Mouse (Mus musculus) CH12.LX (cell line): ENCODE results near the gene Tnfaip8l1. TPM values are rescaled to one million over a fixed set of nuclear protein-coding genes. Genes with fewer than 3 reads are reported as not detected.

Source experiments
- DNase-seq: peaks from one replicate; pipeline ENCODE4 v3.0.0-alpha.2; 2013; ENCODE audit errors: extremely low read depth
- H3K27ac ChIP-seq: 2 replicates; pipeline ENCODE4 v1.5.1; 2012; ENCODE audit warnings: low read depth, mild to moderate bottlenecking, control low read depth, moderate library complexity; ENCODE audit not compliant: insufficient read depth
- H3K27me3 ChIP-seq: replicated peaks from 2 replicates; pipeline ENCODE3; 2012; ENCODE audit warnings: inconsistent platforms
- H3K36me3 ChIP-seq, 2 experiments: replicated peaks in 1 of 2; 2 replicates each; pipeline versions ENCODE3 to v1.6.1; 2012; ENCODE audit warnings: inconsistent platforms in 1 of 2, low read length in 1 of 2, mild to moderate bottlenecking in 1 of 2, mixed read lengths in 1 of 2, moderate library complexity in 1 of 2; ENCODE audit not compliant: control insufficient read depth in 1 of 2, insufficient read depth in 1 of 2
- H3K4me1 ChIP-seq, 2 experiments: 2 replicates each; pipeline ENCODE4 v1.6.1; 2012; ENCODE audit warnings: inconsistent platforms in 1 of 2, moderate library complexity in 1 of 2; ENCODE audit not compliant: insufficient read depth in 2 of 2, control insufficient read depth in 1 of 2
- H3K4me2 ChIP-seq: 2 replicates; pipeline ENCODE4 v1.6.1; 2012; ENCODE audit warnings: low read depth, mild to moderate bottlenecking, control low read depth; ENCODE audit not compliant: poor library complexity, insufficient read depth, severe bottlenecking
- H3K4me3 ChIP-seq, 3 experiments: fragments of 150-350 bp in 1 of 3; sonication (generic) in 1 of 3; replicated peaks in 1 of 3; 2 replicates each; pipeline versions ENCODE3 to v1.5.1; 2011 to 2012; ENCODE audit warnings: low read depth in 2 of 3, low read length in 2 of 3, mild to moderate bottlenecking in 2 of 3, moderate library complexity in 2 of 3, control low read depth in 1 of 3, improper control_type of control experiment in 1 of 3, inconsistent platforms in 1 of 3, mixed read lengths in 1 of 3; ENCODE audit not compliant: poor library complexity in 1 of 3
- H3K79me2 ChIP-seq: replicated peaks from 2 replicates; pipeline ENCODE4 v1.6.1; 2012; ENCODE audit warnings: mild to moderate bottlenecking, moderate library complexity; ENCODE audit not compliant: control insufficient read depth, poor library complexity, insufficient read depth, severe bottlenecking; ENCODE audit errors: extremely low read depth
- H3K9ac ChIP-seq: 2 replicates; pipeline ENCODE4 v1.6.1; 2012; ENCODE audit warnings: low read depth, mild to moderate bottlenecking, control low read depth, moderate library complexity; ENCODE audit not compliant: insufficient read depth
- H3K9me3 ChIP-seq: replicated peaks from 2 replicates; pipeline ENCODE3; 2012; ENCODE audit warnings: low read length, inconsistent platforms, mixed read lengths
- BHLHE40 ChIP-seq: IDR thresholded peaks from 2 replicates; pipeline ENCODE4 v1.6.1; 2011; ENCODE audit warnings: mild to moderate bottlenecking, low read depth, low read length, improper control_type of control experiment
- CHD1 ChIP-seq: IDR thresholded peaks from 2 replicates; pipeline ENCODE4 v1.6.1; 2012; ENCODE audit warnings: low read depth, low read length, improper control_type of control experiment, inconsistent platforms
- CHD2 ChIP-seq: IDR thresholded peaks from 2 replicates; pipeline ENCODE4 v1.6.1; 2011; ENCODE audit warnings: low read length, improper control_type of control experiment
- CTCF ChIP-seq, 2 experiments: IDR thresholded peaks in 1 of 2; conservative IDR thresholded peaks in 1 of 2; 2 replicates each; pipeline ENCODE4 v1.5.1; 2011 to 2012; ENCODE audit warnings: low read depth in 2 of 2, low read length in 2 of 2, improper control_type of control experiment in 1 of 2, inconsistent platforms in 1 of 2, mild to moderate bottlenecking in 1 of 2, moderate library complexity in 1 of 2
- HCFC1 ChIP-seq: IDR thresholded peaks from 2 replicates; pipeline ENCODE4 v1.6.1; 2012; ENCODE audit warnings: low read depth, mild to moderate bottlenecking, inconsistent platforms, low read length, improper control_type of control experiment
- IRF4 ChIP-seq: IDR thresholded peaks from 2 replicates; pipeline ENCODE4 v1.6.1; 2014; ENCODE audit warnings: low read depth, mild to moderate bottlenecking, inconsistent platforms, low read length, improper control_type of control experiment
- KAT2A ChIP-seq: IDR thresholded peaks from 2 replicates; pipeline ENCODE4 v1.6.1; 2012; ENCODE audit warnings: low read length, improper control_type of control experiment, inconsistent platforms; ENCODE audit not compliant: insufficient replicate concordance
- MAX ChIP-seq: IDR thresholded peaks from 2 replicates; pipeline ENCODE4 v1.6.1; 2011; ENCODE audit warnings: low read length, improper control_type of control experiment
- MAZ ChIP-seq: IDR thresholded peaks from 2 replicates; pipeline ENCODE4 v1.6.1; 2012; ENCODE audit warnings: low read depth, mild to moderate bottlenecking, inconsistent platforms, low read length, improper control_type of control experiment, moderate library complexity
- MYC ChIP-seq: IDR thresholded peaks from 2 replicates; pipeline ENCODE4 v1.6.1; 2011; ENCODE audit warnings: low read depth, mild to moderate bottlenecking, improper control_type of control experiment, low read length
- NELFE ChIP-seq: IDR thresholded peaks from 2 replicates; pipeline ENCODE4 v1.6.1; 2011; ENCODE audit warnings: low read depth, low read length, improper control_type of control experiment
- NRF1 ChIP-seq: IDR thresholded peaks from 2 replicates; pipeline ENCODE4 v1.6.1; 2014; ENCODE audit warnings: low read depth, mild to moderate bottlenecking, inconsistent platforms, low read length, improper control_type of control experiment, moderate library complexity
- PAX5 ChIP-seq: IDR thresholded peaks from 2 replicates; pipeline ENCODE4 v1.6.1; 2012; ENCODE audit warnings: low read length, inconsistent platforms, mixed read lengths
- RAD21 ChIP-seq: IDR thresholded peaks from 2 replicates; pipeline ENCODE4 v1.6.1; 2011; ENCODE audit warnings: low read depth, mild to moderate bottlenecking, low read length, improper control_type of control experiment, moderate library complexity
- RCOR1 ChIP-seq: conservative IDR thresholded peaks from 2 replicates; pipeline ENCODE4 v1.6.1; 2012; ENCODE audit warnings: low read depth, mild to moderate bottlenecking, inconsistent platforms, low read length, improper control_type of control experiment
- SIN3A ChIP-seq: IDR thresholded peaks from 2 replicates; pipeline ENCODE4 v1.6.1; 2012; ENCODE audit warnings: low read length, improper control_type of control experiment, inconsistent platforms
- SMC3 ChIP-seq: IDR thresholded peaks from 2 replicates; pipeline ENCODE4 v1.6.1; 2011; ENCODE audit warnings: low read depth, low read length, improper control_type of control experiment
- TCF12 ChIP-seq: IDR thresholded peaks from 2 replicates; pipeline ENCODE4 v1.6.1; 2014; ENCODE audit warnings: low read depth, mild to moderate bottlenecking, inconsistent platforms, low read length, improper control_type of control experiment
- UBTF ChIP-seq: IDR thresholded peaks from 2 replicates; pipeline ENCODE4 v1.6.1; 2012; ENCODE audit warnings: low read depth, mild to moderate bottlenecking, inconsistent platforms, low read length, improper control_type of control experiment, moderate library complexity
- USF2 ChIP-seq: conservative IDR thresholded peaks from 2 replicates; pipeline ENCODE4 v1.6.1; 2011; ENCODE audit warnings: low read depth, low read length, improper control_type of control experiment
- ZC3H11A ChIP-seq: IDR thresholded peaks from 2 replicates; pipeline ENCODE4 v1.6.1; 2012; ENCODE audit warnings: low read depth, mild to moderate bottlenecking, inconsistent platforms, low read length, improper control_type of control experiment
- ZMIZ1 ChIP-seq: IDR thresholded peaks from 2 replicates; pipeline ENCODE4 v1.6.1; 2012; ENCODE audit warnings: low read depth, mild to moderate bottlenecking, inconsistent platforms, low read length, improper control_type of control experiment
- ZNF384 ChIP-seq: IDR thresholded peaks from 2 replicates; pipeline ENCODE4 v1.6.1; 2012; ENCODE audit warnings: low read depth, low read length, improper control_type of control experiment, inconsistent platforms
- dilution Hi-C: fragments of 300-500 bp; cut with MboI; formaldehyde crosslinking; loops from 2 replicates; pipeline ENCODE4 v1.14.3; 2020; ENCODE audit warnings: low sequenced_read_pairs; ENCODE audit not compliant: extremely low pct_unique_long_range_greater_than_20kb, extremely low pct_ligation_motif_present
- in situ Hi-C: fragments of 300-500 bp; cut with MboI; formaldehyde crosslinking; loops from 3 replicates; pipeline ENCODE4 v1.14.3; 2019; ENCODE audit warnings: low sequenced_read_pairs, low pct_ligation_motif_present, low pct_unique_long_range_greater_than_20kb, mixed read lengths
- polyA plus RNA-seq: library from polyadenylated mRNA; unstranded; fragments of >175 nt; gene quantifications from 2 replicates; pipeline ENCODE4 v1.2.1, GENCODE M21; 2012; ENCODE audit warnings: low read depth; ENCODE audit not compliant: insufficient read length
- total RNA-seq, 2 experiments: library from RNA; depleted of rRNA; stranded (reverse); fragments of 300-350 nt in 1 of 2; fragments of >200 nt in 1 of 2; gene quantifications; 2 replicates each; pipeline ENCODE4 v1.2.3; 2012 to 2014

Tnfaip8l1 gene
- total and polyA plus RNA-seq, 3 experiments, result 1.9 to 2.4 (median 2.0) TPM

- H3K9ac ChIP-seq, result no peak overlapping the region
- no peak overlapping the region for H3K4me2 ChIP-seq
- in situ Hi-C loops, result no loop called here
- peaks cover 98% of the 10 kb centered on the region for H3K27me3 ChIP-seq
- dilution Hi-C loops, result no loop called here
- no peak overlapping the region for H3K4me3 ChIP-seq
- H3K27ac ChIP-seq, result no peak overlapping the region
- H3K36me3 ChIP-seq, result no peaks in the 10 kb centered on the region
- TF ChIP-seq CHD1 (no peak), ZMIZ1 (no peak), HCFC1 (no peak), PAX5 (no peak), TCF12 (no peak), MYC (no peak), MAX (no peak)
- H3K79me2 ChIP-seq, result no peaks in the 10 kb centered on the region
- H3K9me3 ChIP-seq, result no peaks in the 10 kb centered on the region
- peaks cover 14 to 24% of the 10 kb centered on the region in 2 experiments for H3K4me1 ChIP-seq
- DNase-seq, result no peak
These were observed 8.6 kb upstream of the Tnfaip8l1 start for GRCm38 (mm10) chr17:56153643-56154042.

GRCm38 (mm10) chr17:56159729-56160128, 2.5 kb upstream of the Tnfaip8l1 start:
- in situ Hi-C loops, result loop anchor here (5.0 kb wide), 1 partner anchor 32 kb away; no protein-coding TSS in a partner anchor
- peaks cover 65% of the 10 kb centered on the region for H3K27me3 ChIP-seq
- dilution Hi-C loops, result no loop called here

GRCm38 (mm10) chr17:56163523-56164102, 1.3 kb downstream of the Tnfaip8l1 start:
- Histone ChIP-seq H3K27ac (no peak overlapping the region), H3K4me2 (no peak overlapping the region), H3K36me3 (no peaks in the 10 kb centered on the region), H3K4me3 (no peak overlapping the region), H3K79me2 (no peaks in the 10 kb centered on the region), H3K9me3 (no peaks in the 10 kb centered on the region), H3K9ac (no peak overlapping the region), H3K4me1 (peaks cover 4 to 38% of the 10 kb centered on the region in 2 experiments; a peak in 3 of 4 replicates), H3K27me3 (peaks cover 26% of the 10 kb centered on the region)
- TF ChIP-seq ZNF384, result no peak
- no peak for TF ChIP-seq KAT2A
- TF ChIP-seq IRF4, result no peak
- TF ChIP-seq UBTF, result no peak
- TF ChIP-seq ZC3H11A, result no peak
- TF ChIP-seq CHD2, result no peak
- TF ChIP-seq MAZ, result no peak
- in situ Hi-C loops, result loop anchor here (5.0 kb wide), 1 partner anchor 36 kb away; no protein-coding TSS in a partner anchor
- no peak for DNase-seq
- dilution Hi-C loops, result no loop called here

More at GRCm38 (mm10) chr17:56159729-56160128, 2.5 kb upstream of the Tnfaip8l1 start:
- Histone ChIP-seq H3K4me1 (peaks cover 4 to 37% of the 10 kb centered on the region in 2 experiments; a peak in 3 of 4 replicates), H3K9me3 (no peaks in the 10 kb centered on the region), H3K36me3 (no peaks in the 10 kb centered on the region), H3K4me2 (no peak overlapping the region), H3K4me3 (no peak overlapping the region), H3K9ac (no peak overlapping the region), H3K27ac (no peak overlapping the region), H3K79me2 (no peaks in the 10 kb centered on the region)
- DNase-seq, result peak; percentile 47
- TF ChIP-seq NELFE, result peak; percentile 41; the same call in 1 of the 2 replicates
- 0 out of 2 replicates have a peak, but pooled peaks have one; percentile 29 for TF ChIP-seq NRF1
- peak; percentile 35 for TF ChIP-seq ZC3H11A
- TF ChIP-seq CTCF (conservative IDR thresholded peaks at IDR 0.05 in 1 of 2, IDR thresholded peaks at IDR 0.05 in 1 of 2; ENCODE audit: low read depth in 2 of 2, low read length in 2 of 2), result peak; percentile 95 to 97
- no peak for TF ChIP-seq USF2
- TF ChIP-seq BHLHE40, result peak; percentile 13; the same call in 1 of the 2 replicates
- TF ChIP-seq IRF4, result no peak
- TF ChIP-seq SMC3, result peak; percentile 90
- TF ChIP-seq CHD1, result no peak
- peak; percentile 93 for TF ChIP-seq RAD21
- TF ChIP-seq SIN3A, result no peak
- TF ChIP-seq RCOR1, result no peak
